Mouse (Mus musculus): Measurements from ENCODE around the gene Pxn. TPM values are rescaled to one million over a fixed set of nuclear protein-coding genes. Genes with fewer than 3 reads are reported as not detected.

The Pxn gene
- polyA plus RNA-seq, 1 experiment from 2014 or later: 33.5 TPM

DNA sequence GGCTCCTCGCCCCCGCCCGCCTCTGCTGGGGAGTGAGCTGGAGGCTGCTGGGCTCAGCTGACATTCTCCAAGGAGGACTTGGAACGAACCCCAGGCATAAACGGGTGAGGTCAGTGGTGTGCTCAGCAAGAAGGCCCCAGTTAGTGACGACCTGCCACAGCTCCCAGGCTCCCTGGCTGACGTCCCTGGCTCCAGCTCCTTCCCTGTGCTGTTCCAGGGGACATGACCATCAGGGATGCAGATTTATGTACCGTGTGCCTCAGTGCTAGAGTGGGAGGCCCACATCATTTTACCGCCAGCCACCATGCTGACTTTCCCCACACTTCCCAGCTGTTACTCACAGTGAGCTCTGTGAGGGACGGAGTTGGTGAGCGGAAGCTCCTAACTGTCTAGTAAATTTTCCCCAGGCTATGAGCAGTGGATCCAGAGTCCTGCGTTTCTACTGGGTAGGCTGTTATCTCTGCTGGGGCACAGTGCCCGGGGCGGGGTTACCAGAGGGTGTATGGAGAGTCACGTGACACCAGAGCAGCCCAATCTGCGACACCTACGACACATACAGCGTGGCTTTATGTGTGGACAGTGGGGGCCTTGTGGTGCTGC, 25.3 kb downstream of the Pxn start:
- H3K9me3 ChIP-seq (replicated peaks): no peaks in the 10 kb centered on the region
- peak overlapping the region; percentile 96 for H3K27ac ChIP-seq
- no peaks in the 10 kb centered on the region for H3K36me3 ChIP-seq
- H3K4me2 ChIP-seq: peak overlapping the region; percentile 60
- 17% methylated on average over 18 of the region's 18 CpGs for WGBS
- no peaks in the 10 kb centered on the region for H3K27me3 ChIP-seq
- H3K4me3 ChIP-seq: peak overlapping the region; percentile 28
- H3K4me1 ChIP-seq (replicated peaks): peaks cover 84% of the 10 kb centered on the region
- ATAC-seq (replicated peaks; ENCODE audit: insufficient number of reproducible peaks, insufficient read depth, low FRiP score, low read depth): peak; percentile 78
- peak overlapping the region; percentile 50 for H3K9ac ChIP-seq

DNA sequence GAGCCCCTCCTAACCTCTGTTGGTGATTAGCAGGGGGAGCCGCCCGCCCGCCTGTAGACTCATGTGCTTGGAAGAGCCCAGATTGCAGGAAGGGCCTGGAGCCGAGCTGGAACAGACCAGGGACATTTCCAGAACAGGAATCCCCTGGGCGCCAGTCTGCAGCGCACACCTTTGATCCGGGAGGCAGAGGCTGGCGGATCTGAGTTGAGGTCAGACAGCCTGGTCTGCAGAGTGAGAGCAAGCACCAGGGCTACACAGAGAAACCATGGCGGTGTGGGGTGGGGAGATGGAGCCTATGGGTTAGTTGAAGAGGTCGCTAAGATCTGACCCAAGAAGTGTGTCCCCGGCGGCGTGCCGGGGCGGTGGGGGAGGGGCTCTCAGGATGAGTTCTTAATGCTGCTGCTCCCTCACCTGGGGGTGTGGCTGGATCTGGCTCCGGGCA, 27.8 kb downstream of the Pxn start:
- H3K9ac ChIP-seq: peak overlapping the region; percentile 23
- H3K4me1 ChIP-seq (replicated peaks): peaks cover 89% of the 10 kb centered on the region
- 8% methylated on average over 16 of the region's 16 CpGs for WGBS
- peak overlapping the region; percentile 96 for H3K27ac ChIP-seq
- H3K4me3 ChIP-seq: 0 out of 2 replicates have a peak overlapping the region, but pooled peaks have one; percentile 9
- H3K36me3 ChIP-seq: no peaks in the 10 kb centered on the region
- ATAC-seq (replicated peaks; ENCODE audit: insufficient number of reproducible peaks, insufficient read depth, low FRiP score, low read depth): no peak
- H3K4me2 ChIP-seq: peak overlapping the region; percentile 35
- no peaks in the 10 kb centered on the region for H3K27me3 ChIP-seq
- H3K9me3 ChIP-seq (replicated peaks): no peaks in the 10 kb centered on the region

DNA sequence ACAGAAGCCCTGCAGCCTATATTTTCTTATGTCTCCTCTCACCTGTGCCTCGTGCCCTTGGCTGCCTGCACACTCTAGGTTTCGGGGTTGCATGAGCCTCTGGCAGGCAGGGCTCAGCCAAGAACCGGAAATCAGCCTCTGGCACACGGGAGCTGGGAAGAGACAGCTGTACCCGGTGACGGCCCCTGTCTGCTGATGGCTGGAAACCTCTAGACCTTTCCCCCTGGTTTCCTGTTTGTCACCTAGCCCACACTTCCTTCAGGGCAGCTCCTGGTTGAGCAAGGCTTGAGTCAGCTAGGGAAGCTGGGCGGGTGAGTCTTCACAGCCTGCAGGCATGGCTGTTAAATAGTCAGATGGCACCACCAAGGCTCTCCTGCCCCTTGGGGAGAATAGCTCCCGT, 28.4 kb downstream of the Pxn start:
- no peaks in the 10 kb centered on the region for H3K36me3 ChIP-seq
- no peak for ATAC-seq (replicated peaks; ENCODE audit: insufficient number of reproducible peaks, insufficient read depth, low FRiP score, low read depth)

GRCm38 (mm10) chr5:115535635-115536034, 29.2 kb downstream of the Pxn start:
- Histone ChIP-seq H3K27me3 (no peaks in the 10 kb centered on the region), H3K9me3 (replicated peaks) (no peaks in the 10 kb centered on the region), H3K4me2 (peak overlapping the region; percentile 35; the same call in 1 of the 2 replicates), H3K27ac (peak overlapping the region; percentile 96), H3K4me3 (no peak overlapping the region), H3K9ac (peak overlapping the region; percentile 27; the same call in 1 of the 2 replicates), H3K36me3 (no peaks in the 10 kb centered on the region), H3K4me1 (replicated peaks) (peaks cover 76% of the 10 kb centered on the region)
- no peak for ATAC-seq (replicated peaks; ENCODE audit: insufficient number of reproducible peaks, insufficient read depth, low FRiP score, low read depth)
- 32% methylated on average over 7 of the region's 7 CpGs for WGBS

More for the DNA sequence above, 28.4 kb downstream of the Pxn start:
- Histone ChIP-seq H3K27ac (peak overlapping the region; percentile 96), H3K27me3 (no peaks in the 10 kb centered on the region), H3K9ac (no peak overlapping the region), H3K4me3 (no peak overlapping the region), H3K4me2 (peak overlapping the region; percentile 35), H3K4me1 (replicated peaks) (peaks cover 84% of the 10 kb centered on the region), H3K9me3 (replicated peaks) (no peaks in the 10 kb centered on the region)
- 37% methylated on average over 8 of the region's 8 CpGs for WGBS

- Histone ChIP-seq H3K27ac (peak overlapping the region; percentile 11; the same call in 1 of the 2 replicates), H3K4me2 (peak overlapping the region; percentile 21)
Observed at GRCm38 (mm10) chr5:115538017-115538692, 31.7 kb downstream of the Pxn start.

DNA sequence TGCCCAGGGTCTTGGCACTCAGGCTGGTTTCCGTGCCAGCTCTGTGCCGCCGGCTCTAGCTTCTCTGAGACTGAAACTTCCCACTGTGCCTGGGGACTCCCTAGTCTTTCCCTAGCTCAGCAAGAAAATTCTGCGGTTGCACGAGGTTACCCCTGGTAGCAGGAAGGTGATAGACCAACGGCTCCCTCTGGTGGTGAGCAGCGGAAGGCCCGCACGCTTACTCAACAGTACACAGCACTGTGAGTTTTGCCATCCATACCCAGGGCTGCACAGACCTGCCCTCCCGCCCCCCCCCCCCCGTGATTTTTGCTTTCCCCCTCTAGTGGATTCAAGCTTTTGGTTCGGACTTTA, 32.2 kb downstream of the Pxn start:
- no peaks in the 10 kb centered on the region for H3K27me3 ChIP-seq
- 0 out of 2 replicates have a peak overlapping the region, but pooled peaks have one; percentile 9 for H3K9ac ChIP-seq
- ATAC-seq (replicated peaks; ENCODE audit: insufficient number of reproducible peaks, insufficient read depth, low FRiP score, low read depth): peak; percentile 72
- H3K4me3 ChIP-seq: no peak overlapping the region
- peaks cover 63% of the 10 kb centered on the region for H3K4me1 ChIP-seq (replicated peaks)
- H3K4me2 ChIP-seq: peak overlapping the region; percentile 21
- H3K27ac ChIP-seq: peak overlapping the region; percentile 11; the same call in 1 of the 2 replicates
- H3K9me3 ChIP-seq (replicated peaks): no peaks in the 10 kb centered on the region
- WGBS: 2% methylated on average over 11 of the region's 12 CpGs
- H3K36me3 ChIP-seq: no peaks in the 10 kb centered on the region; the same call in 1 of the 2 replicates

More at GRCm38 (mm10) chr5:115538017-115538692, 31.7 kb downstream of the Pxn start:
- H3K4me1 ChIP-seq (replicated peaks): peaks cover 63% of the 10 kb centered on the region
- ATAC-seq (replicated peaks; ENCODE audit: insufficient number of reproducible peaks, insufficient read depth, low FRiP score, low read depth): no peak
- H3K9ac ChIP-seq: 0 out of 2 replicates have a peak overlapping the region, but pooled peaks have one; percentile 9
- no peaks in the 10 kb centered on the region for H3K9me3 ChIP-seq (replicated peaks)
- no peaks in the 10 kb centered on the region; the same call in 1 of the 2 replicates for H3K36me3 ChIP-seq
- H3K4me3 ChIP-seq: no peak overlapping the region
- WGBS: 53% methylated on average over 13 of the region's 13 CpGs
- H3K27me3 ChIP-seq: no peaks in the 10 kb centered on the region

DNA sequence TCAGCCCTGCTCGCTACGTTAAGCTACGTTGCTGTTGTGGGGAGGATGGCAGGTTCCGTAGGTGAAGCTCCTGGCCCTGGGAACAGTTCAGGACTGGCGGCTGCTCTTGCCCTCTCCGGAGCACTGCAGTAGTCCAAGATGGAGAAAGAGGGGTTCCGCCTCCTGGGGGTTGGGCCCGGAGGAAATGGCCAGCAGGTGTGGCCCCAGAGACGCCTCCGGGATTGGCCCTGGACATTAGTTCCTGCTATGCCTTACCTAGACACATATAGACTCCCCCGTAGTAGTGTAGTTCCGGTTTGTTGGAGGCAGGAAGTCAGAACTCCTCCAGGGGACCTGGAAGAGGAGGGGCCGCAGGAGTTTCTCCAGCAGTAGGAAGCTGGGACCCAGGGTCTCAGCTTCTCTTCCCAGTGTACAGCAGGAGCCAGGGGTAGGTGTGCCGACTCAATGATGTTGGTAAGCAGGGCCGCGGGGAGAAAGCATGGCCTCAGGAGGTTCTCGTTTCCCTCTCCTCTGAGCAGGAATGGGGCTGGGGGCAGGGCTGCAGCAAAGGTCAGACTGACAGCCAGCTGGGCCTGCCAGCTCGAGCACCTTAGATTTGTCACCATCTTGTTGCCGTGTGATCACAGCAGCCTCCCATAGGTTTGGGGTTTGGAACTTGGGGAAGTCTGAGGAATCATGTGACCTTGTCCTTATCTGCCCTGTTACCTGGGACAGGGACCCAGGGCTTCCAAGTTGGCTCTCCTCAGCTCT, 36.3 kb downstream of the Pxn start:
- peak overlapping the region; percentile 87 for H3K27ac ChIP-seq
- no peaks in the 10 kb centered on the region for H3K27me3 ChIP-seq
- H3K36me3 ChIP-seq: peaks cover 16% of the 10 kb centered on the region
- WGBS: 47% methylated on average over 19 of the region's 19 CpGs
- peak overlapping the region; percentile 31 for H3K9ac ChIP-seq
- H3K4me1 ChIP-seq (replicated peaks): peaks cover 51% of the 10 kb centered on the region
- no peak for ATAC-seq (replicated peaks; ENCODE audit: insufficient number of reproducible peaks, insufficient read depth, low FRiP score, low read depth)
- H3K4me2 ChIP-seq: peak overlapping the region; percentile 50
- H3K9me3 ChIP-seq (replicated peaks): no peaks in the 10 kb centered on the region
- peak overlapping the region; percentile 3; the same call in 1 of the 2 replicates for H3K4me3 ChIP-seq

DNA sequence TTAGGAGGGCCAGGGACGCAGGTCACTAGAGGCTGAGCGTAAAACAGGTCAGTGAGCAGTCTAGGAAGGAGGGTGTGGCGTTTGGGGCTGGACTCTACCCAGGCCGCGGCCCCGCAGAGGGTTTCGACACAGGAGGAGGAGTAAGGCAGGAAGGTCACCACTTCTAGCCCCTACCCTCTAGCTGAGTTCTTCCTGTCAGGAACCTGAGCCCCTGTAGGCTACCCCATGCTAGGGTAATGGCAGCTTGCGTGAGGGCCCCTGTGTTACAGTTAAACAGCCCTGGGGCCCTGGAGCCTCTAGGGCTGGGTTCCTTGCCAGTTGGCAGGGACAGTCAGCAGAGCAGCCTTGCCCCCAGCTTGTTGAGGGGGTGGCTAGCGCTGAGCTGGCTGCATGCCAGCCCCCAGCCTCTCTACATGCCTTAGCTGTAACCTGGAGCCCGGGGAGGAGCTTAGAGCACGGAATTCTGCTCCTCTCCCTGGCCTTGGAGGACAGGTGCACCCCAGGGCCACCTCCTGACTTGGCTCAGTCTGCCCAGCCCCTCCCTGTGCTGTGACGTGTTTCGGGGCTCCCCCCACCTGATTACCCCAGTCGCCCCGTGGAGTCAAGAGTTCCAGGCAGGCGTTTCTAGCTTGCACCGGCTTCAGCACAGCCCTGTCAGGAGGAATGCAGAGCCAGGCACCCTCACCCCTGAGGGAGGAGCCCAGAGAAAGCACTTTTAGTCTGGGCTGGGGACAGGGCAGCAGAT, 37.2 kb downstream of the Pxn start:
- Histone ChIP-seq H3K27me3 (no peaks in the 10 kb centered on the region), H3K9me3 (replicated peaks) (no peaks in the 10 kb centered on the region), H3K4me1 (replicated peaks) (peaks cover 43% of the 10 kb centered on the region), H3K36me3 (peaks cover 22% of the 10 kb centered on the region), H3K4me2 (peak overlapping the region; percentile 50), H3K9ac (peak overlapping the region; percentile 31), H3K4me3 (peak overlapping the region; percentile 18), H3K27ac (peak overlapping the region; percentile 87)
- ATAC-seq (replicated peaks; ENCODE audit: insufficient number of reproducible peaks, insufficient read depth, low FRiP score, low read depth): peak; percentile 72
- 14% methylated on average over 17 of the region's 17 CpGs for WGBS

DNA sequence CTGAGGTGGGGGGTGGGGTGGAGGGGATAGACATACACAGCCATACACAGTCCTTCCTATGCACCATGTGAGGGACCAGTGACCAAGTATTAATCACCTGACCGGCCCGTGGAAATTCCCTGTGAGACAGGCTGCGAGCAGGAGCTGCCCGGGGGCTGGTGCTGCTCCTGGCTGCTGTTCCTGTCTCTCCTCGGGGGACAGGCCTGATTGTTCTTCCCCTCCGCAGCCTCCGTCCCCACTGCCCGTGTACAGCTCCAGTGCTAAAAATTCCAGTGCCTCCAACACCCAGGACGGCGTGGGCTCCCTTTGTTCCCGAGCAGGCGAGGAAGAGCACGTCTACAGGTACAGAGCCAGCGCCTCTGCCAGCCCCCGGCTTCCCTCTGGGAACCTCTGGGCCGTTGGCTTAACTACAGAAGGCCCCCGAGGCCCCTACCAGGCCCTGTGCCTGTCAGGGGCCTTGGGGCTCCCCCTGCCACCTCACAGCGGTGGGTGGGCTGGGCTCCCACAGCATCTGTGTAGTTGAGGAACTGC, 38.2 kb downstream of the Pxn start:
- peaks cover 29% of the 10 kb centered on the region for H3K36me3 ChIP-seq

GRCm38 (mm10) chr5:115545636-115546035, 39.2 kb downstream of the Pxn start:
- Histone ChIP-seq H3K4me1 (replicated peaks) (peaks cover 37% of the 10 kb centered on the region), H3K9me3 (replicated peaks) (no peaks in the 10 kb centered on the region), H3K4me3 (no peak overlapping the region), H3K27me3 (no peaks in the 10 kb centered on the region), H3K36me3 (peaks cover 32% of the 10 kb centered on the region), H3K27ac (no peak overlapping the region), H3K9ac (no peak overlapping the region), H3K4me2 (no peak overlapping the region)
- no peak for ATAC-seq (replicated peaks; ENCODE audit: insufficient number of reproducible peaks, insufficient read depth, low FRiP score, low read depth)
- 89% methylated on average over 14 of the region's 14 CpGs for WGBS

More for the DNA sequence above, 38.2 kb downstream of the Pxn start:
- WGBS: 57% methylated on average over 18 of the region's 18 CpGs
- Histone ChIP-seq H3K27ac (peak overlapping the region; percentile 87), H3K27me3 (no peaks in the 10 kb centered on the region), H3K4me3 (no peak overlapping the region), H3K9ac (no peak overlapping the region), H3K4me1 (replicated peaks) (peaks cover 37% of the 10 kb centered on the region), H3K9me3 (replicated peaks) (no peaks in the 10 kb centered on the region), H3K4me2 (no peak overlapping the region; the same call in 1 of the 2 replicates)
- no peak for ATAC-seq (replicated peaks; ENCODE audit: insufficient number of reproducible peaks, insufficient read depth, low FRiP score, low read depth)

Measured in heart, embryonic 15.5 days (tissue).